Mouse (Mus musculus) C2C12 (cell line): ENCODE results near the gene Megf11. TPM values are rescaled to one million over a fixed set of nuclear protein-coding genes. Genes with fewer than 3 reads are reported as not detected.
"Not testable (repeated sequence)": the region's sequence is repeated elsewhere in the genome, so short reads cannot be mapped to it uniquely, and the experiment has no call there.

Source experiments
- H3K27me3 ChIP-seq: one replicate; pipeline ENCODE4 v1.6.1; 2011; ENCODE audit not compliant: control insufficient read depth, insufficient read depth, insufficient read length
- H3K36me3 ChIP-seq: one replicate; pipeline ENCODE4 v1.6.1; 2011; ENCODE audit not compliant: control insufficient read depth, insufficient read depth
- H3K4me3 ChIP-seq: one replicate; pipeline ENCODE4 v1.5.1; 2011; ENCODE audit warnings: mild to moderate bottlenecking, control low read depth; ENCODE audit not compliant: poor library complexity, insufficient read depth, severe bottlenecking
- H3K79me2 ChIP-seq: one replicate; pipeline ENCODE4 v1.6.1; 2011; ENCODE audit not compliant: control insufficient read depth, insufficient read depth
- H3K79me3 ChIP-seq: one replicate; pipeline ENCODE4 v1.6.1; 2011; ENCODE audit warnings: low read depth, control low read depth
- H3ac ChIP-seq: one replicate; pipeline ENCODE3; 2011; ENCODE audit warnings: low read depth; ENCODE audit not compliant: control insufficient read depth, insufficient read length
- CEBPB ChIP-seq: IDR thresholded peaks from one replicate; pipeline ENCODE4 v1.6.1; 2011; ENCODE audit warnings: low read depth, mild to moderate bottlenecking, control low read depth, moderate library complexity
- CTCF ChIP-seq: IDR thresholded peaks from one replicate; pipeline ENCODE4 v1.5.1; 2011; ENCODE audit not compliant: control insufficient read depth, insufficient read depth, insufficient read length
- FOSL1 ChIP-seq: IDR thresholded peaks from one replicate; pipeline ENCODE4 v1.8.0; 2011; ENCODE audit warnings: mild to moderate bottlenecking, low read length; ENCODE audit not compliant: poor library complexity, insufficient read depth, severe bottlenecking
- MAX ChIP-seq: IDR thresholded peaks from one replicate; pipeline ENCODE4 v1.6.1; 2011; ENCODE audit warnings: mild to moderate bottlenecking, control low read depth
- MYOD1 ChIP-seq: IDR thresholded peaks from one replicate; pipeline ENCODE4 v1.6.1; 2011; ENCODE audit warnings: low read depth; ENCODE audit not compliant: control insufficient read depth, insufficient read length
- MYOG ChIP-seq: IDR thresholded peaks from one replicate; pipeline ENCODE4 v1.6.1; 2011; ENCODE audit not compliant: control insufficient read depth, insufficient read length; ENCODE audit errors: extremely low read depth
- USF1 ChIP-seq: IDR thresholded peaks from one replicate; pipeline ENCODE4 v1.6.1; 2011; ENCODE audit warnings: low read depth, mild to moderate bottlenecking, control low read depth, moderate library complexity
- polyA plus RNA-seq: library from polyadenylated mRNA; unstranded; fragments of >200 nt; fragmentation: generic; extraction: Trizol; gene quantifications from one replicate; pipeline ENCODE4 v1.2.1, GENCODE M21; 2012; ENCODE audit warnings: missing spikeins

Megf11 gene
- polyA plus RNA-seq, 1 experiment: 0.07 TPM

DNA sequence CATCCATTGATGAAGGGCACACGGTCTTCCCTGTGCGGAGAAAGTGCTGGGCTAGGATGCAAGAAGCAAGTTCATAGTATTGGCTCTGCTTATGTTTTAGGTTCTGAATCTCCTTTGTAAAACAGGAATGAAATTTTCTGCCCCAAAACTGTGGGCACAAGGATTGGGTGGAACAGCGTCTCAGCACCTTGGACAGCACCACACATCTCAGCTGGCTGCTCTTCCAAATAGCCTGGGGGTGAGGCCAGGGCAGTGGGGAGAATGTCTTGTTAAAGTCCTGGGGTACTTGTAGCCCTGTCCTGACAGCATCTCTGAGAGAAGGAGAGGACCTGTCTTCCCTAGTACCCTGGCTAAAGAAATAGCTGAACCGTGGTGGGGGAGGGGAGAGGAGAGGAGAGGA lies 281.1 kb downstream of the Megf11 start:
- no peaks in the 10 kb centered on the region for H3K79me3 ChIP-seq
- H3ac ChIP-seq: no peak overlapping the region
- TF ChIP-seq FOSL1: no peak
- TF ChIP-seq MAX: no peak
- TF ChIP-seq CEBPB: no peak
- no peak for TF ChIP-seq MYOD1
- no peak for TF ChIP-seq CTCF
- no peak for TF ChIP-seq MYOG
- no peak for TF ChIP-seq USF1
- H3K4me3 ChIP-seq: no peak overlapping the region
- H3K36me3 ChIP-seq: no peaks in the 10 kb centered on the region
- H3K27me3 ChIP-seq: peaks cover 20% of the 10 kb centered on the region
- no peaks in the 10 kb centered on the region for H3K79me2 ChIP-seq

DNA sequence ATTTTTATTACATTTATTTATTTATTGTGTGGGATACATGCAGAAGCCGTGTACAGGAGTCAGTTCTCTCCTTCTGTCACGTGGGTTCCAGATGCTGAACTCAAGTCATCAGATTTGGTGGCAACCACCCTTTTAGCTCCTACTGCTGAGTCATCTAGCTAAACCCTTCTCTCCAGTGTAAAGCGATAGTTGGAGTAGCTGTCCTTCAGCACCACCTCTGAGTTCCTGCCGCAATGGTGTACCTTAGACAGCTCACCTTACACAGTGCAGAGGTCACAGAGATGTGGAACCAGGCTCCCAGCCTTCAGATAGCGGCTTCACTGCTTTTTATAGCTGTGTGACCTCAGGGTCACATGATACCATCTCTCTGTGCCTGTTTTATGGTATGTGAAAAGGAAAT lies 282.1 kb downstream of the Megf11 start:
- Histone ChIP-seq H3K4me3 (no peak overlapping the region), H3ac (no peak overlapping the region), H3K36me3 (no peaks in the 10 kb centered on the region), H3K27me3 (peaks cover 10% of the 10 kb centered on the region), H3K79me2 (no peaks in the 10 kb centered on the region), H3K79me3 (no peaks in the 10 kb centered on the region)
- TF ChIP-seq MAX (peak; percentile 18), MYOD1 (no peak)

DNA sequence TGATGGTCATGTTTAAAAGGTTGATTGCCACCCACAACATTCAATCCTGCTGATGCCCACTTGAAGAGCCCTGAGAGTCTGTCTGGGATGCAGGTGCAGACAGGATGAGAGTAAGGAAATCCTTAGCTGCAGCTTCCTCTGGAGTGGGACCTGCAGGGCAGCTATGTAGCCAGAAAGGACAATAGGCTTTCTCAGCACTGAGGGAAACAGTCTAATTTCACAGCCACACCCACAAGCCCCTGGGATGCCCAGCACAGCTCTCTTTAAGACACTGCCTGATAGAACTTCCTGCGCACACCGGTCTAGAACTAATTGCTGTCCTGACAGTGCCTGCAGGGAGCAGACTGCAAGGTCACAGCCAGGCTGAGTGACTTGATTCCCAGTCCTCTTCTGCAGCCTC lies 282.6 kb downstream of the Megf11 start:
- no peak overlapping the region for H3K4me3 ChIP-seq
- H3ac ChIP-seq: no peak overlapping the region
- H3K79me3 ChIP-seq: no peaks in the 10 kb centered on the region
- TF ChIP-seq MAX: no peak
- TF ChIP-seq CEBPB: no peak
- no peak for TF ChIP-seq CTCF
- TF ChIP-seq FOSL1: no peak
- TF ChIP-seq MYOD1: no peak
- no peak for TF ChIP-seq USF1
- TF ChIP-seq MYOG: no peak
- H3K79me2 ChIP-seq: no peaks in the 10 kb centered on the region
- peaks cover 8% of the 10 kb centered on the region for H3K27me3 ChIP-seq
- H3K36me3 ChIP-seq: no peaks in the 10 kb centered on the region

- H3K79me3 ChIP-seq, H3ac ChIP-seq, H3K27me3 ChIP-seq, H3K79me2 ChIP-seq, H3K4me3 ChIP-seq, H3K36me3 ChIP-seq: not testable (repeated sequence)
These were observed 286.2 kb downstream of the Megf11 start for GRCm38 (mm10) chr9:64671341-64672319.

- TF ChIP-seq USF1 (no peak), MYOD1 (no peak), FOSL1 (no peak), CEBPB (no peak), CTCF (no peak), MYOG (no peak), MAX (no peak)
- Histone ChIP-seq H3K79me3 (no peaks in the 10 kb centered on the region), H3K4me3 (no peak overlapping the region), H3K79me2 (no peaks in the 10 kb centered on the region), H3ac (no peak overlapping the region), H3K36me3 (no peaks in the 10 kb centered on the region), H3K27me3 (no peaks in the 10 kb centered on the region)
These were observed 301.9 kb downstream of the Megf11 start for GRCm38 (mm10) chr9:64687122-64688014.
